Mouse (Mus musculus): ENCODE measurements around the gene Brip1.

DNA sequence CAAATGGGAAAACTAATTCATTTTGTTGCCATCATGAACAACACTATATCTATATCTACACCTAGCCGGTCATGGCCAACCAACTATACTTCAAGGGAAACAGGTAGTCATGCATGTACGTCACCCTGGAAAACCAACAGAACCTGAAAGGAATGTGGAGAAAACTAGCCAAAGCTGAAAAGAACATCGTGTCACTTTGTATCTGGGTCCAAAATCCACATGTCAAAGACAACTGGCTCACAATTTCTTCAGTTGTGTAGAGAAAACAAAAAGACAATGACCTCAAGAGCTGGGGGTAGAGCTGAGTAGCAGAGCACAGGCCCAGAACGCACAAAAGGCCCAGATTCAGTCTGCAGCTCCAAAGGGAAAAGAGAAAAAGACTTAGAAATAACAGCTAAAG lies 24.8 kb upstream of the Brip1 start:
- TF ChIP-seq CTCF (IDR thresholded peaks at IDR 0.05; ENCODE audit: low read depth, low read length), result no peak
- no peak for TF ChIP-seq POLR2A (IDR thresholded peaks at IDR 0.05; ENCODE audit: borderline replicate concordance, low read depth, low read length)
